Mouse (Mus musculus) embryo, embryonic 10 days (tissue): ENCODE data around the gene Rtp2.

Experiments used
- DNase-seq: peaks from one replicate; pipeline ENCODE4 v3.0.0-alpha.2; 2015; ENCODE audit warnings: low spot score

Gene Rtp2

GRCm38 (mm10) chr16:23887910-23888579 is 44.1 kb downstream of the Rtp2 start:
- no peak for DNase-seq

DNA sequence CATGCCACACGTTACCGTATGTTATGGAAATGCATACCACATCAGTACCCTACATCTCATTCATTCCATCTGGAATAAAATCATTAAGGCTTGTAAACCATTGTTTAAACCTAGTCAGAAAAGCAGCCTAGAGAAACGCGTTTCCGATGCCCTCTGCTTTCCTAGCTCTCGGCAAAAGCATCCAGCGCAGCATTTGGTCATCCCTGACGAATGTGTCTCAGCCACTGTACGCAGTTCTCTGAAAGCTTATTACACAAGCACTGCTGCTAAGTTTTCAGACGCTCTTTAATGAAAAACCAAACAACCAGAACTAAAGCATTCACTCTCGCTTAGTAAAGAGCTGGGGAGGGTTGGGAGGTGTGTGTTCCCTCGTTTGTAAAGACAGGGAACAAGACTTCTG is 47.1 kb downstream of the Rtp2 start:
- no peak for DNase-seq
